Mouse (Mus musculus) midbrain, embryonic 13.5 days (tissue): ENCODE results near the gene Sgpp2. TPM values are rescaled to one million over a fixed set of nuclear protein-coding genes. Genes with fewer than 3 reads are reported as not detected.

Experiments used
- ATAC-seq: fragments of 200-750 bp; cut with Nextera tagmentation; 2 replicates; pipeline ENCODE4 v1.8.0; 2017; ENCODE audit warnings: mild to moderate bottlenecking, moderate TSS enrichment, moderate library complexity
- H3K27ac ChIP-seq: fragments of 300-500 bp; sonication (generic); 2 replicates; pipeline ENCODE4 v1.5.1; 2015; ENCODE audit warnings: inconsistent platforms, mild to moderate bottlenecking, moderate library complexity
- H3K27me3 ChIP-seq: fragments of 300-500 bp; sonication (generic); 2 replicates; pipeline ENCODE4 v1.6.1; 2015; ENCODE audit warnings: mild to moderate bottlenecking, inconsistent platforms
- H3K36me3 ChIP-seq: fragments of 300-500 bp; sonication (generic); 2 replicates; pipeline ENCODE4 v1.6.1; 2015; ENCODE audit warnings: mild to moderate bottlenecking, inconsistent platforms
- H3K4me1 ChIP-seq: fragments of 300-500 bp; sonication (generic); replicated peaks from 2 replicates; pipeline ENCODE4 v1.6.1; 2015; ENCODE audit warnings: inconsistent platforms
- H3K4me2 ChIP-seq: fragments of 300-500 bp; sonication (generic); replicated peaks from 2 replicates; pipeline ENCODE4 v1.6.1; 2015; ENCODE audit warnings: moderate library complexity, mild to moderate bottlenecking, inconsistent platforms
- H3K4me3 ChIP-seq: fragments of 300-500 bp; sonication (generic); replicated peaks from 2 replicates; pipeline ENCODE4 v1.5.1; 2015; ENCODE audit warnings: mild to moderate bottlenecking, inconsistent platforms
- H3K9ac ChIP-seq: fragments of 300-500 bp; sonication (generic); replicated peaks from 2 replicates; pipeline ENCODE4 v1.6.1; 2015; ENCODE audit warnings: mild to moderate bottlenecking, inconsistent platforms
- H3K9me3 ChIP-seq: fragments of 300-500 bp; sonication (generic); 2 replicates; pipeline ENCODE4 v1.6.1; 2016; ENCODE audit warnings: mild to moderate bottlenecking, inconsistent platforms
- WGBS: fragments of 180-500 bp; shearing (Covaris S2); methylation state at CpG from one replicate; pipeline ENCODE4 v1.1.7; 2015; 5-methylcytosine and 5-hydroxymethylcytosine counted together
- polyA plus RNA-seq: library from polyadenylated mRNA; unstranded; fragments of >200 nt; fragmentation: Nextera tagmentation; extraction: Ambion mirVana; gene quantifications from 2 replicates; pipeline ENCODE4 v1.2.1, GENCODE M21; 2015

Sgpp2 gene
- polyA plus RNA-seq, 1 experiment from 2014 or later: 1.6 TPM

DNA sequence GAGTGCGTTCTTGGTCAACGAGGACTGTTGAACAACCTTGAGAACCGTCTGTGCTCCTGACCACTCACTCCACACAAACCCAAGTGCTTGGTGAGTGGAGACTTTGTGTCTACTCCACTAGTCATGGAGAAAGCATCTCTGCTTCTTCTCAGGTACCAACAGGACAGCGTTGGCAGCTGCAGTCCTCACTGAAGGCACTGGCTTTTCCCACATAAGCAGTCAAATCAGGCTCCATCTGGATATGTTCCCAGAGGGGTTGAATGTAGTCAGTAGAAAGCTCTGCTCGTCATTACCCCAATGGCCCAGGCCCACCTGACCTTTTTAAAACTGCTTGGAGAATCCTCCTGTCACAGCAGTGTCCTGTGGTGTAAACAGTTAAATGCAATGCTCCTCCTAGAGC lies 104.3 kb downstream of the Sgpp2 start:
- no peak overlapping the region for H3K9ac ChIP-seq
- no peaks in the 10 kb centered on the region for H3K9me3 ChIP-seq
- ATAC-seq: no peak
- no peak overlapping the region for H3K4me2 ChIP-seq
- H3K4me3 ChIP-seq: no peak overlapping the region
- no peak overlapping the region for H3K27ac ChIP-seq
- H3K27me3 ChIP-seq: 0 out of 2 replicates have a peak, but pooled peaks cover 6% of the 10 kb centered on the region
- peaks cover 7% of the 10 kb centered on the region; the same call in 1 of the 2 replicates for H3K36me3 ChIP-seq
- no peaks in the 10 kb centered on the region for H3K4me1 ChIP-seq
- 84% methylated on average over 5 of the region's 5 CpGs for WGBS

DNA sequence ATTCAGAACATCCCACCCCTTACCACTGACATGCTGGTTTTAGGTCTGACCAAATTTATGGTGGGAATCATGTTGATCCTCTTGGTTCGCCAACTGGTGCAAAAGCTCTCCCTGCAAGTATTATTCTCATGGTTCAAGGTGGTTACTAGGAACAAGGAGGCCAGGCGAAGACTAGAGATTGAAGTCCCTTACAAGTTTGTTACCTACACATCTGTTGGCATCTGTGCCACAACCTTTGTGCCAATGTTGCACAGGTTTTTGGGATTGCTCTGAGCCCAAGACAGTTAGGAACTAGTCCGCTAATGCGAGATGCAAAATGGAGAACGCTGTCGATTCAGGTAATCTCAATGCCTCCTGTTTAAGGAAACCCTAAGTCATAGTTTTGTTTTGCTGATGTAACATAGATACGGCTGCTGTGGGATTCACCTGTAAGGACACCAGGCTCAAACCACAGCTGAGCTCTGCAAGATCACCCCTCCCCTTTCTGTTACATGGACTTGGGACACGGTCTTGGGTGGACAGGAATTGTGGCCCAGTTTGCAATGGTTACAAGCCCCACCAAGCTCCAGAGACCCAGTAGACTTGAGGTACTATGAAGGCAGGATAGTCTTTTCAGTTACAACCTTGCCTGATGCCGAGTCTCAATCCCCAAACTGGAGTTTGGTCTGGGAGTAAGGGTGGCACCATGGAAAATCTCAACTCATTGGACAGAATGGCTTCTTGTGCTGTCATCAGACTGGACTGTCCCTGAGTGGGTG lies 107.2 kb downstream of the Sgpp2 start:
- no peaks in the 10 kb centered on the region for H3K9me3 ChIP-seq
- peaks cover 1% of the 10 kb centered on the region; the same call in 1 of the 2 replicates for H3K4me1 ChIP-seq
- no peak overlapping the region for H3K4me3 ChIP-seq
- no peak overlapping the region for H3K27ac ChIP-seq
- H3K27me3 ChIP-seq: 0 out of 2 replicates have a peak, but pooled peaks cover 6% of the 10 kb centered on the region
- no peak for ATAC-seq
- 95% methylated on average over 9 of the region's 9 CpGs for WGBS
- H3K4me2 ChIP-seq: no peak overlapping the region
- peaks cover 11% of the 10 kb centered on the region; the same call in 1 of the 2 replicates for H3K36me3 ChIP-seq
- H3K9ac ChIP-seq: no peak overlapping the region

DNA sequence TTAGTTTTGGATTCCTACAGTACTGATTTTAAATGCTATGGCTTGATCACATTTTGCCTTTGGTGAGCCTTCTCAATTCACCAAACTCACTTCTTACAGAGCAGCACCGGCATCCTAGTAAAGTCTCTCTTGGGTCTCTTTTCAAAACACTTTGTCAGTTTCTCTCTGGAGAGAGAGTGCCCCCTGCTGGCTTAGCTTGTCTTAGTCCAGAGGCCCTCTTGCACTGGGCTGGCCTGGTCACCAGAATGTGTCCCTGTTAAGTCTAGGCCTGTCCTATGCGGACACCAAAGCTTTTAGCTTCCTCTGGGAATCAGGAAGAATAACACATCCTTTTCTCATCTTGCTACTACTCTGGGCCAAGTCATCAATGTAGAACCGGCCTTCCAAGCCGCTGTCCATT lies 109.4 kb downstream of the Sgpp2 start:
- Histone ChIP-seq H3K9ac (no peak overlapping the region), H3K27me3 (0 out of 2 replicates have a peak, but pooled peaks cover 6% of the 10 kb centered on the region), H3K4me1 (peaks cover 11% of the 10 kb centered on the region), H3K4me2 (no peak overlapping the region), H3K27ac (no peak overlapping the region), H3K4me3 (no peak overlapping the region), H3K36me3 (peaks cover 11% of the 10 kb centered on the region; the same call in 1 of the 2 replicates), H3K9me3 (no peaks in the 10 kb centered on the region)
- 50% methylated on average over 4 of the region's 4 CpGs for WGBS
- peak; percentile 77 for ATAC-seq

DNA sequence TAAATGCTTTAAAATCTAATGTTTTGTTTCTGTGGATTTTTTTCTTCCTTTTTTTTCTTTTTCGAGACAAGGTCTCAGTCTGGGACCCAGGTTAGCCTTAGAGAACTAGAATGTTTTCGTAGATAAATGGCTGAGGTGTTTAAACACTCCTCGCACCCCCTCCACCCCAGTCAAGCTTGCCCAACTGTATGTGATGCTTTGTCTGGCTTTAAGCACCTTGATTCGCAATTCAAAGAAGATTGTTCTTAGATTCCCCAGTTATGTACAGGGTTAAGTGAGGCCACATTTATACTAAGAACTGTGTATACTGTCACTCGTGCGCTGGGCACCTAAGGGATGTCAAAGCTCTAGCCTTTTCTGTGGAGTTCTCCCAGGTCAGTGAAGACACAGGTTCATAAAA lies 110.1 kb downstream of the Sgpp2 start:
- H3K27me3 ChIP-seq: 0 out of 2 replicates have a peak, but pooled peaks cover 6% of the 10 kb centered on the region
- H3K4me3 ChIP-seq: no peak overlapping the region
- 90% methylated on average over 6 of the region's 6 CpGs for WGBS
- ATAC-seq: no peak
- H3K4me2 ChIP-seq: no peak overlapping the region
- peaks cover 11% of the 10 kb centered on the region; the same call in 1 of the 2 replicates for H3K36me3 ChIP-seq
- H3K9me3 ChIP-seq: no peaks in the 10 kb centered on the region
- H3K27ac ChIP-seq: no peak overlapping the region
- H3K4me1 ChIP-seq: peaks cover 11% of the 10 kb centered on the region
- no peak overlapping the region for H3K9ac ChIP-seq

DNA sequence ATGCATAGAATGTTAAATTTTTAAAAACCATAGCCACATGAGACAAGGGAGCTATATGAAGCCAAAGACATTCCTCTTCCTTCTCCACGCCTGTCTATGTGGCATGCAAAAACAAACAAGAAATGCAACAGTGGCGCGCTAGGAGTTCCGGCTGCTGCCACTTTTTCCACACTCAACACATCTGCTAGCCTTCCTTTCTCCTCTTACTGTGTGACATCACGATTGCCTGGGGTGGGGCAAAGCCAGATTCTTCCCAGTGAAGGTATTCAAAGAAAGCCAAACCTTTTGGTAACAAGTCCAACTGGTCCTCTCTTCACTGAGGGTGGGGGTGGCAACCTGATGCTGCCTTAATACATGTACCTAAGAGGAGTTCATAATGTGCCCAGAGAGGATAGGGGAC lies 111.6 kb downstream of the Sgpp2 start:
- WGBS: 96% methylated on average over 5 of the region's 5 CpGs
- ATAC-seq: no peak

DNA sequence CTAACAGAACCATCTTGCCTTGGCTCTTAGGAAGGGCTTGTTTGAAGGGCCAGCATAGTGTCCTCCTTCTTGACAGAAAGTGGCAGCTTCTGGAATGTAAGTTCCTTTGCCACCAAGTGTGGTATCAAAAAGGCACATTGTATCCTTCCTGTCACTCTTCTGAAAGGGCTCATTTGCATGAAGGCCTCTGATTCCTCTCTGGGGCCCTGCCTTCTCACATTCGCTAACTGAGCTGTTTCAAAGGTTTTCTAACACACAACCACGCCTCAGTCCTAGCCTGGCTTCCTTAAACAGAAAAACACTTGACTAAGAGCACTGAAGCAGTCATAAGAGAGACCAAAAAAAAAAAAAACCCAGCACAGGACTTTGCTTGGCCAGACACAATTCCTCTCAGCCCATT lies 112.4 kb downstream of the Sgpp2 start:
- ATAC-seq: no peak
- Histone ChIP-seq H3K27me3 (0 out of 2 replicates have a peak, but pooled peaks cover 5% of the 10 kb centered on the region), H3K9me3 (no peaks in the 10 kb centered on the region), H3K4me3 (no peak overlapping the region), H3K4me2 (no peak overlapping the region), H3K36me3 (peaks cover 8% of the 10 kb centered on the region; the same call in 1 of the 2 replicates), H3K27ac (no peak overlapping the region), H3K9ac (no peak overlapping the region; the same call in 1 of the 2 replicates), H3K4me1 (peaks cover 23% of the 10 kb centered on the region)
- 31% methylated on average over 2 of the region's 2 CpGs for WGBS

More for the DNA sequence above, 111.6 kb downstream of the Sgpp2 start:
- Histone ChIP-seq H3K4me2 (no peak overlapping the region), H3K27me3 (0 out of 2 replicates have a peak, but pooled peaks cover 6% of the 10 kb centered on the region), H3K36me3 (peaks cover 11% of the 10 kb centered on the region; the same call in 1 of the 2 replicates), H3K9ac (no peak overlapping the region), H3K27ac (no peak overlapping the region), H3K4me1 (peaks cover 23% of the 10 kb centered on the region), H3K9me3 (no peaks in the 10 kb centered on the region), H3K4me3 (no peak overlapping the region)

DNA sequence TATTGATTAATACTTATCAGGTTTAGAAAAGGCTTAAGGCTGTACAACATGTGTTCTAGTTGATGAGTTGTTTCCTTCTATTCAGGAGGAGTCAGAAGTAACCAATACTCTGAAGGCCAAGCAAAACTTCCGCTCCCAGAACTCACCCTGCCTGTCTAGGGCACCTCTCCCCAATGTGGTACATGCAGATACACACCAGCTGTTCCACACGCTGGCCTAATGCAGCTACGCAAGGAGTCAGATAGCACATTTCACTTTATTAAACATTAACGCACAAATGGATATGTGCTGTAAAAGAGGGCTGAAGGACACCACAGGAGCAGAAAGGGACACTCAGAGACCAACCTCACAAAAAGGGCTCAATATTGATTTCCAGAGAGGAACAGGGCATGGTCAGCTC lies 114.7 kb downstream of the Sgpp2 start:
- H3K4me3 ChIP-seq: no peak overlapping the region
- ATAC-seq: no peak
- peaks cover 4% of the 10 kb centered on the region; the same call in 1 of the 2 replicates for H3K36me3 ChIP-seq
- 86% methylated on average over 4 of the region's 4 CpGs for WGBS
- no peaks in the 10 kb centered on the region for H3K9me3 ChIP-seq
- no peak overlapping the region for H3K9ac ChIP-seq
- 0 out of 2 replicates have a peak, but pooled peaks cover 6% of the 10 kb centered on the region for H3K27me3 ChIP-seq
- H3K4me2 ChIP-seq: no peak overlapping the region
- no peak overlapping the region for H3K27ac ChIP-seq
- H3K4me1 ChIP-seq: peaks cover 31% of the 10 kb centered on the region

DNA sequence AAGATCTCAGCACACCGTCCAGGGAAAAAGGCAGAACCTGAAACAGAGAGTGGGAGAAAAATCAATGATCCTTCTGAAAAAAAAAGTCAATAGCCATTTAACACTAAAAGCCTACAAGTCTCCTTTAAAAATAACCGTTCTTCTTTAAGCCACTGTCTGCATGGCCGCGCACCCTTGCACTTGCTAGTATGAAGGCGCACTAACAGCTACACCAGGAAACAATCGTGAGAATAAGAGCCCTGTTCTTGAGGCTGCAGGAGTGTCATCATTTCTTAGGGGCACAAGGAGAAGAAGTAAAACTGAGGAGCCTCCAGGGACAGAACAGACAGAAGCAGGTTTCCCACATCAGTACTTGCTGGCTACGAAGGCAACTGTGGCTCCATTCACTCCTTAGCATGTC lies 115.2 kb downstream of the Sgpp2 start:
- no peak overlapping the region for H3K4me3 ChIP-seq
- peaks cover 31% of the 10 kb centered on the region for H3K4me1 ChIP-seq
- no peak overlapping the region for H3K4me2 ChIP-seq
- no peaks in the 10 kb centered on the region for H3K9me3 ChIP-seq
- no peak overlapping the region for H3K9ac ChIP-seq
- 0 out of 2 replicates have a peak overlapping the region, but pooled peaks have one; percentile 14 for H3K27ac ChIP-seq
- 89% methylated on average over 7 of the region's 7 CpGs for WGBS
- peaks cover 4% of the 10 kb centered on the region; the same call in 1 of the 2 replicates for H3K36me3 ChIP-seq
- H3K27me3 ChIP-seq: 0 out of 2 replicates have a peak, but pooled peaks cover 6% of the 10 kb centered on the region
- no peak for ATAC-seq

DNA sequence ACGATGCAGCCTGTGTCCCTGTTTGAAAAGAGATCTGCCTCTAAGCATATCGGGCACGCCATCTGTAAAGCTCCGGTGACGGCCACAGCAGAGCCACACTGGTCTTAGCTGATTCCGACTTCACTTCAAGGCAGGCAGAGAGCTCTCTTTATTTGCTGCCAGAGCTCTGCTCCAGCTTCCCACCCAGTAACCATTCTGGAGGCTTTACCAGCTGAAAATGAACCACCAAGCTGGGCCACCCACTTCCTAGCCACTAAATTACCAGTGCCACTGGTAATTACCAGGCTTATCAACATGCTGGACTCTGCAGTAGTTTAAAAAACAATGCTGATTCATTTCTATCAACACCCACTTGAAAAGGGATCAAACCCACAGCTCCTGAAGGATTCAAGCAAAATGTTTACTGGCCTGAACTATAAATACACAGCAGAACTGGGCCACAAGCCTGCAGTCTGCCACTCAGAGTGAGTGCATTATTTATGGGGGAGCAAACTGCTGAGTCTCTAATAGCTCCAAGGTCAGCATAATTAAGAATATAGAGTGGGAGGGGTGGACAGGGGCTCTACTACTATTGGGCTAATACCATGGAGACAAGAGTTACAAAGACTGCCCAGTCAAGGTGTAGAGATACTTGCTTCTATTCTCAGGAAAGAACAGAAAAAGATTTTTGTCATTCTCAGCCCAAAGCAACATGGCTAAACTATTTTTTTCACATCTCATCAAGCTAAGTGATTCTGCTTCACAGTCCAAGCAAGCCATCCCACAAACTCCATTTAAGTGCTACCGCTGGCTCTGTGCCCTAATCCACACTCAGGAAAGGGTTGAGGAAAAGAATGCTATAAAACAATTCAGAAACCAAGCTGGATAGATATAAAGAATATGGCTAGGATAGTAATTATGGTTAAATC lies 115.9 kb downstream of the Sgpp2 start:
- Histone ChIP-seq H3K9ac (no peak overlapping the region), H3K9me3 (no peaks in the 10 kb centered on the region), H3K4me2 (no peak overlapping the region), H3K36me3 (peaks cover 4% of the 10 kb centered on the region; the same call in 1 of the 2 replicates), H3K4me3 (no peak overlapping the region), H3K27ac (peak overlapping the region; percentile 14; the same call in 1 of the 2 replicates), H3K27me3 (0 out of 2 replicates have a peak, but pooled peaks cover 6% of the 10 kb centered on the region), H3K4me1 (peaks cover 31% of the 10 kb centered on the region)
- WGBS: 70% methylated on average over 7 of the region's 7 CpGs
- ATAC-seq: no peak

DNA sequence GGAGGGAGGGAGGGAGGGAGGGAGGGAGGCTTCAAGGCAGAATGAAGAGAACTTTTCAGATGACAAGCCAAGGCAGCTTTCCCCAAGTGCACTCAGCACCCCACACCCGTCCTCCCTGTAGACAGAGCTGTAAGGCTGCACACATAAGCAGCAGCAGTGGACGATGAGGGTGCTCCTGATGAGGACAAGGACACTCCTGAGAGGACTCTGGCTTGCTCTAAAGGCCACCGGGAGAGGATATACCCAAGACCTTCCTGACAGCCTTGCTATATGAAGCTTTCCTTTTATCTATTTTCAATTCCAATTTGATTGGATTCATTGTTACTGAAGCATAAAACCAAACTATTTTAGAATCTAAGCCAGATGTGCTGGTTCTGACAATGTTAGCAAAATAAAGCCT lies 116.7 kb downstream of the Sgpp2 start:
- Histone ChIP-seq H3K27ac (no peak overlapping the region), H3K4me2 (no peak overlapping the region), H3K4me1 (peaks cover 31% of the 10 kb centered on the region), H3K9ac (no peak overlapping the region), H3K36me3 (peaks cover 1% of the 10 kb centered on the region; the same call in 1 of the 2 replicates), H3K27me3 (0 out of 2 replicates have a peak, but pooled peaks cover 8% of the 10 kb centered on the region), H3K4me3 (no peak overlapping the region), H3K9me3 (no peaks in the 10 kb centered on the region)
- ATAC-seq: no peak
- WGBS: 44% methylated on average over 3 of the region's 3 CpGs

DNA sequence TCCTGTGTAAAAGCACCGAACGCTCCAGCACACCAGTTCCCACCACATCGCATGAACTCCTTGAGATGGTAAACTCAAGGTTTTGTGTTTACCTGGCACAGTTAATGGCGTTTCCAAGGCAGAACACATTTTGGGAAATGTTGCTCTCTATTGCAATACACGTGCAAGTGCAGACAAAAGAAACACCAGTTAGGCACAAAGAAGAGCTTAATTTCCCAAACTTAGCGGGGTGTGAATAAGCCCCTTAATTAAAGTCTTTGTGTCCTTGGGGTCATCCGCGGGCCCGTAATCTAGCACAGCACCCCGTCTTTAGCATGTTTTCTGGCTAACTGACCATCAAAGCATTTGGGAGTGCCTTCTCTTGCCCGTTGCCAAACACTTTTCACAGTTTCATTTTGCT lies 118.7 kb downstream of the Sgpp2 start:
- Histone ChIP-seq H3K4me2 (no peak overlapping the region), H3K9ac (no peak overlapping the region), H3K27ac (no peak overlapping the region), H3K27me3 (0 out of 2 replicates have a peak, but pooled peaks cover 8% of the 10 kb centered on the region), H3K4me3 (no peak overlapping the region), H3K36me3 (peaks cover 9% of the 10 kb centered on the region), H3K4me1 (peaks cover 20% of the 10 kb centered on the region), H3K9me3 (no peaks in the 10 kb centered on the region)
- 10% methylated on average over 11 of the region's 11 CpGs for WGBS
- ATAC-seq: no peak
